Mouse (Mus musculus): ENCODE data around the gene Olfr1392. TPM values are rescaled to one million over a fixed set of nuclear protein-coding genes. Genes with fewer than 3 reads are reported as not detected.

Gene Olfr1392
- polyA plus RNA-seq, 1 experiment from 2014 or later: not detected

GRCm38 (mm10) chr11:49337150-49337832, 52.2 kb downstream of the Olfr1392 start:
- Histone ChIP-seq H3K4me1 (no peaks in the 10 kb centered on the region), H3K27me3 (no peaks in the 10 kb centered on the region), H3K4me3 (no peak overlapping the region), H3K27ac (no peak overlapping the region), H3K4me2 (replicated peaks) (no peak overlapping the region), H3K9me3 (no peaks in the 10 kb centered on the region; the same call in 1 of the 2 replicates), H3K36me3 (no peaks in the 10 kb centered on the region), H3K9ac (no peak overlapping the region)
- 73% methylated on average over 4 of the region's 4 CpGs for WGBS
- no peak for ATAC-seq (ENCODE audit: low FRiP score, low read depth)

Other genes starting within 250 kb of the Olfr1392 start
- gene 9930111J21Rik2, start 234.0 kb upstream of the Olfr1392 start, polyA plus RNA-seq (2015; fragmentation: Nextera tagmentation; extraction: Ambion mirVana): 0.24 and 0.27 TPM in 2 replicates
- gene Tgtp2, start 221.1 kb upstream of the Olfr1392 start, polyA plus RNA-seq (2015; fragmentation: Nextera tagmentation; extraction: Ambion mirVana): 0.28 TPM in 1 of 2 replicates, not detected in the other
- 0.90 and 0.98 TPM in 2 replicates for gene Ifi47, start 208.7 kb upstream of the Olfr1392 start, polyA plus RNA-seq (2015; fragmentation: Nextera tagmentation; extraction: Ambion mirVana)
- 0.04 TPM in 1 of 2 replicates, not detected in the other for gene Olfr1396, start 170.4 kb upstream of the Olfr1392 start, polyA plus RNA-seq (2015; fragmentation: Nextera tagmentation; extraction: Ambion mirVana)
- gene Olfr1395, start 143.0 kb upstream of the Olfr1392 start, polyA plus RNA-seq (2015; fragmentation: Nextera tagmentation; extraction: Ambion mirVana): not detected in 2 replicates
- gene Olfr1394, start 130.9 kb upstream of the Olfr1392 start, polyA plus RNA-seq (2015; fragmentation: Nextera tagmentation; extraction: Ambion mirVana): not detected in 2 replicates
- 1.0 and 1.5 TPM in 2 replicates for gene Btnl9, start 98.1 kb upstream of the Olfr1392 start, polyA plus RNA-seq (2015; fragmentation: Nextera tagmentation; extraction: Ambion mirVana)
- 44.5 and 48.8 TPM in 2 replicates for gene Zfp62, start 82.0 kb upstream of the Olfr1392 start, polyA plus RNA-seq (2015; fragmentation: Nextera tagmentation; extraction: Ambion mirVana)
- gene Mgat1, start 41.1 kb upstream of the Olfr1392 start, polyA plus RNA-seq (2015; fragmentation: Nextera tagmentation; extraction: Ambion mirVana): 56.3 and 60.7 TPM in 2 replicates
- gene Olfr1393, start 7.0 kb upstream of the Olfr1392 start, polyA plus RNA-seq (2015; fragmentation: Nextera tagmentation; extraction: Ambion mirVana): not detected in 2 replicates
- not detected in 2 replicates for gene Olfr10, start 19.5 kb downstream of the Olfr1392 start, polyA plus RNA-seq (2015; fragmentation: Nextera tagmentation; extraction: Ambion mirVana)
- not detected in 2 replicates for gene Olfr1391, start 37.5 kb downstream of the Olfr1392 start, polyA plus RNA-seq (2015; fragmentation: Nextera tagmentation; extraction: Ambion mirVana)
- not detected in 2 replicates for gene Olfr1390, start 49.9 kb downstream of the Olfr1392 start, polyA plus RNA-seq (2015; fragmentation: Nextera tagmentation; extraction: Ambion mirVana)
- not detected in 2 replicates for gene Olfr1389, start 137.8 kb downstream of the Olfr1392 start, polyA plus RNA-seq (2015; fragmentation: Nextera tagmentation; extraction: Ambion mirVana)
- gene Olfr1388, start 151.3 kb downstream of the Olfr1392 start, polyA plus RNA-seq (2015; fragmentation: Nextera tagmentation; extraction: Ambion mirVana): 0.06 TPM in 1 of 2 replicates, not detected in the other
- not detected in 2 replicates for gene Olfr1387, start 170.1 kb downstream of the Olfr1392 start, polyA plus RNA-seq (2015; fragmentation: Nextera tagmentation; extraction: Ambion mirVana)
- gene Olfr1386, start 179.8 kb downstream of the Olfr1392 start, polyA plus RNA-seq (2015; fragmentation: Nextera tagmentation; extraction: Ambion mirVana): not detected in 2 replicates
- gene Olfr1385, start 203.8 kb downstream of the Olfr1392 start, polyA plus RNA-seq (2015; fragmentation: Nextera tagmentation; extraction: Ambion mirVana): 0.04 TPM in 1 of 2 replicates, not detected in the other
- not detected in 2 replicates for gene Olfr1384, start 221.4 kb downstream of the Olfr1392 start, polyA plus RNA-seq (2015; fragmentation: Nextera tagmentation; extraction: Ambion mirVana)
- not detected in 2 replicates for gene Olfr1383, start 234.4 kb downstream of the Olfr1392 start, polyA plus RNA-seq (2015; fragmentation: Nextera tagmentation; extraction: Ambion mirVana)
- not detected in 2 replicates for gene Olfr1382, start 243.0 kb downstream of the Olfr1392 start, polyA plus RNA-seq (2015; fragmentation: Nextera tagmentation; extraction: Ambion mirVana)